Mouse (Mus musculus) myocyte (in vitro differentiated cells): ENCODE measurements at regions not wholly inside any gene's neighbourhood (a gene's known extent, or its start where the extent isn't known, plus 50 kb on each side); places are given as distances from the start of the nearest gene placed in this dataset.

Experiments used
- E2F4 ChIP-seq: IDR thresholded peaks from one replicate; pipeline ENCODE4 v1.6.1; 2011; ENCODE audit warnings: mild to moderate bottlenecking, control low read depth, moderate library complexity; ENCODE audit not compliant: insufficient read depth
- POLR2A ChIP-seq: IDR thresholded peaks from one replicate; pipeline ENCODE4 v1.6.1; 2011; ENCODE audit warnings: low read depth, mild to moderate bottlenecking, control low read depth, moderate library complexity; ENCODE audit not compliant: insufficient read length
- SRF ChIP-seq: IDR thresholded peaks from one replicate; pipeline ENCODE4 v1.6.1; 2011; ENCODE audit warnings: low read depth; ENCODE audit not compliant: control insufficient read depth, insufficient read length

DNA sequence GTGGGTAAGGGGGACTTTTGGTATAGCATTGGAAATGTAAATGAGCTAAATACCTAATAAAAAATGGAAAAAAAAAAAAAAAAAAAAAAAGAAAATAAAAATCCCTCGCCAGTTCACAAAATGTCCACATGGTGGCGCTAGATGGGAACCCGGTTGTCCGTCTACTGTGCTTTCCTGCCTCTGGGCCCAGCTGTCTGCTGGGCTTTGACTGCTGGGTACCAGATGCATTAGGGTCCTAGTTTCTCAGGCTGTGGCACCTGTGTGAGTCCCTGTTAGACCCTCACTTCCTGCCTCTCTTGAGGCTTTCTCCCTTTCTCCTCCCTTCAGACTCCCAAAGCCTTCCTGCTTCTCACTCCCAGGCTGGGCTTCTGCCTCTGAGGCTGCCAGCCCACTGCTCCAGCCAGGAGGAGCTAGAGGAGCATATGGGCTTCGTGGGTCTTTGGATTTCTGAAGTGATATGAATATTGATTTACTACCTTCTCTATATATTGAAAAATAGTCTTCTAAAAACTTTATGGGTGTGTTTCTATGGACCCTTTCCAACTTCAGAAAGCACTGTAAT lies 145.7 kb upstream of the Syt6 start:
- TF ChIP-seq POLR2A (no peak), E2F4 (no peak), SRF (no peak)
